Mouse (Mus musculus) erythroblast, embryonic 14.5 days (primary cell): ENCODE results near the gene Zfp451.

Source experiments
- GATA1 ChIP-seq: IDR thresholded peaks from 2 replicates; pipeline ENCODE4 v1.6.1; 2012; ENCODE audit warnings: low read length, inconsistent platforms, mixed read lengths
- TAL1 ChIP-seq: IDR thresholded peaks from 3 replicates; pipeline ENCODE4 v1.6.1; 2012; ENCODE audit warnings: low read length, inconsistent platforms, mixed read lengths

- TF ChIP-seq GATA1 (no peak), TAL1 (no peak)
Measured at GRCm38 (mm10) chr1:33738681-33739278, 75.6 kb downstream of the Zfp451 start.
